Comparison of ENCODE assay signal across 24 mouse cellular contexts in the genomic region with DNA sequence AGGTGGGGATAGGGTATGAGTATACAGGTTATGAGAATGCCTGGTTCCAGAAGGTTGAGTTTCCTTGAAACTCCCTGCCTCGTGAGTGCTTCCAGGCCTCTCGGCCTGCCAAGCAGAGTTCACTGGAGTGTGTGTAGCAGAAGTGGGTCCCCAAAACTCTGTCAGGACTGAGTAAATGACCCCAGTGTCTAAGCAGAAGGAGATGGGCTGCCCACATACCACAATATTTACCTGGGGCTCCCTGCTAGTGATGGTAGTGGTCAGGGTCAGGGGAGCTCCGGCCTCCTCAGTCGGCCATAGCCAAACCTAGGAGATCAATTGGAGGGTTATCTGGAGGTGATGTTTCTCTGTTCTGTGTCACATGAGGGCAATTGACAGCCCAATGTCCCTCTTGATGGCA.
"Had no signal": no experiment of that assay in that cellular context is flagged by ENCODE, and none has a peak within 500 bp of the region (broad histone marks: within the 10 kb centered on the region; RNA-seq: fewer than 3 reads in every experiment).

No protein-coding gene starts in this region.

- H3K36me3 ChIP-seq: lung, embryonic 15.5 days; midbrain, embryonic 13.5 days; midbrain, embryonic 15.5 days; neural tube, embryonic 13.5 days; neural tube, embryonic 15.5 days; stomach, embryonic 15.5 days had no signal

- H3K4me3 ChIP-seq: lung, embryonic 15.5 days; megakaryocyte, embryonic 14.5 days; midbrain, embryonic 13.5 days; midbrain, embryonic 15.5 days; myocyte; neural tube, embryonic 13.5 days; neural tube, embryonic 15.5 days; stomach, embryonic 15.5 days had no signal

- H3K4me1 ChIP-seq: lung, embryonic 15.5 days; midbrain, embryonic 13.5 days; midbrain, embryonic 15.5 days; neural tube, embryonic 13.5 days; neural tube, embryonic 15.5 days; stomach, embryonic 15.5 days had no signal

- H3K9me3 ChIP-seq: lung, embryonic 15.5 days; midbrain, embryonic 13.5 days; midbrain, embryonic 15.5 days; neural tube, embryonic 13.5 days; neural tube, embryonic 15.5 days; stomach, embryonic 15.5 days had no signal

- DNase-seq: liver, postnatal 0 days; lung, adult 2 months; lung, postnatal 14 days; lung, postnatal 36 days; retina, postnatal 1 day; right cerebral cortex, adult 18-20 months; right cerebral cortex, postnatal 25 days; right cerebral cortex, postnatal 4 days; spleen, adult 18-20 months; thymus, adult 2 months; thymus, postnatal 25 days; thymus, postnatal 4 days had no signal

- H3K27me3 ChIP-seq: lung, embryonic 15.5 days; megakaryocyte, embryonic 14.5 days; midbrain, embryonic 13.5 days; midbrain, embryonic 15.5 days; neural tube, embryonic 13.5 days; neural tube, embryonic 15.5 days; stomach, embryonic 15.5 days had no signal

- ATAC-seq: liver, postnatal 0 days; lung, postnatal 0 days; midbrain, embryonic 13.5 days; midbrain, embryonic 15.5 days had no signal

- H3K4me2 ChIP-seq: lung, embryonic 15.5 days; midbrain, embryonic 11.5 days; midbrain, embryonic 13.5 days; midbrain, embryonic 15.5 days; neural tube, embryonic 13.5 days; neural tube, embryonic 15.5 days; stomach, embryonic 15.5 days had no signal

- H3K9ac ChIP-seq: liver, postnatal 0 days; lung, embryonic 15.5 days; midbrain, embryonic 13.5 days; midbrain, embryonic 15.5 days; neural tube, embryonic 13.5 days; neural tube, embryonic 15.5 days; stomach, embryonic 15.5 days had no signal

- H3K27ac ChIP-seq: lung, embryonic 15.5 days; macrophage; midbrain, embryonic 13.5 days; midbrain, embryonic 15.5 days; neural tube, embryonic 13.5 days; neural tube, embryonic 15.5 days; stomach, embryonic 15.5 days; stomach, postnatal 0 days had no signal
